Mouse (Mus musculus) liver, embryonic 11.5 days (tissue): ENCODE measurements around the gene G430095P16Rik. TPM values are rescaled to one million over a fixed set of nuclear protein-coding genes. Genes with fewer than 3 reads are reported as not detected.

Experiments used
- ATAC-seq: fragments of 200-750 bp; cut with Nextera tagmentation; replicated peaks from 2 replicates; pipeline ENCODE4 v1.8.0; 2017; ENCODE audit warnings: moderate number of reproducible peaks, mild to moderate bottlenecking, moderate TSS enrichment, moderate library complexity; ENCODE audit not compliant: low FRiP score
- DNase-seq: peaks from one replicate; pipeline ENCODE4 v3.0.0-alpha.2; 2017; ENCODE audit warnings: low spot score
- H3K27ac ChIP-seq: fragments of 300-500 bp; sonication (generic); 2 replicates; pipeline ENCODE4 v1.5.1; 2014; ENCODE audit warnings: mild to moderate bottlenecking, low read depth, low read length, control low read depth
- H3K27me3 ChIP-seq: fragments of 300-500 bp; sonication (generic); replicated peaks from 2 replicates; pipeline ENCODE4 v1.6.1; 2014; ENCODE audit warnings: low read length, mixed read lengths; ENCODE audit not compliant: control insufficient read depth, insufficient read depth
- H3K36me3 ChIP-seq: fragments of 300-500 bp; sonication (generic); 2 replicates; pipeline ENCODE4 v1.6.1; 2014; ENCODE audit warnings: mild to moderate bottlenecking, low read length, moderate library complexity, mixed read lengths; ENCODE audit not compliant: control insufficient read depth, insufficient read depth
- H3K4me1 ChIP-seq: fragments of 300-500 bp; sonication (generic); replicated peaks from 2 replicates; pipeline ENCODE4 v1.6.1; 2014; ENCODE audit warnings: low read length, mixed read lengths; ENCODE audit not compliant: control insufficient read depth, insufficient read depth
- H3K4me2 ChIP-seq: fragments of 300-500 bp; sonication (generic); 2 replicates; pipeline ENCODE4 v1.6.1; 2014; ENCODE audit warnings: mild to moderate bottlenecking, control low read depth, moderate library complexity
- H3K4me3 ChIP-seq: fragments of 300-500 bp; sonication (generic); 2 replicates; pipeline ENCODE4 v1.5.1; 2014; ENCODE audit warnings: low read depth, low read length, control low read depth
- H3K9ac ChIP-seq: fragments of 300-500 bp; sonication (generic); 2 replicates; pipeline ENCODE4 v1.6.1; 2014; ENCODE audit warnings: low read depth, low read length, control low read depth
- H3K9me3 ChIP-seq: fragments of 300-500 bp; sonication (generic); 2 replicates; pipeline ENCODE4 v1.6.1; 2016; ENCODE audit warnings: low read length, inconsistent platforms, mixed read lengths; ENCODE audit not compliant: control insufficient read depth
- WGBS: fragments of 180-500 bp; shearing (Covaris S2); extraction: QIAGEN DNeasy Blood & Tissue Kit; methylation state at CpG from one replicate; pipeline ENCODE4 v1.1.7; 2014; 5-methylcytosine and 5-hydroxymethylcytosine counted together
- polyA plus RNA-seq: library from polyadenylated mRNA; unstranded; fragments of >200 nt; fragmentation: Nextera tagmentation; extraction: Ambion mirVana; gene quantifications from 2 replicates; pipeline ENCODE4 v1.2.1, GENCODE M21; 2014

The G430095P16Rik gene
- polyA plus RNA-seq, 1 experiment from 2014 or later, result 12.3 TPM

GRCm38 (mm10) chr8:84733959-84734358 is 11.2 kb downstream of the G430095P16Rik start:
- ATAC-seq (no peak), DNase-seq (no peak)
- Histone ChIP-seq H3K27ac (no peak overlapping the region), H3K9me3 (no peaks in the 10 kb centered on the region), H3K4me1 (peaks cover 57% of the 10 kb centered on the region), H3K36me3 (no peaks in the 10 kb centered on the region), H3K9ac (no peak overlapping the region), H3K4me2 (no peak overlapping the region), H3K4me3 (no peak overlapping the region), H3K27me3 (peaks cover 44% of the 10 kb centered on the region)
- WGBS, result 84% methylated on average over 6 of the region's 6 CpGs

DNA sequence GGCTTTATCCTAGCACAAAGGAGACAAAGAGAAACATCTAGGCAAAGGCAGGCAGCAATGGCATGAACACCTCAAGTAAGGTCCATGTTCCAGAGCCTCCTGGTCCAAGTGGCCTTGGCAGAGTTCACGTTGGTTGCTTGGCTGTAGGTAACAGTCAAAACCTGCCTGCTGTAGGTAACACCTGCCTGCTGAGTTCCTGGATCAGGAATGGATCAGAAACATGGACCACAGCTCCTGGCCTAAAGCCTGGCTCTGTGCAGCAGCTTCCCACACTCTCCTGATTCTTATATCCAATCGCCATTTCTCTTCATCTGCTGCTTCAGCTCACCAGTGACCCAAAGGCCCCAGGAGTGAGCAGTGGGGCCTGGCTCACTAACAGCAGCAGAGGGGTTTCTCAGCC is 11.9 kb downstream of the G430095P16Rik start:
- Histone ChIP-seq H3K4me3 (no peak overlapping the region), H3K27me3 (peaks cover 51% of the 10 kb centered on the region), H3K9ac (no peak overlapping the region), H3K4me1 (peaks cover 50% of the 10 kb centered on the region), H3K4me2 (no peak overlapping the region), H3K9me3 (no peaks in the 10 kb centered on the region), H3K27ac (no peak overlapping the region), H3K36me3 (no peaks in the 10 kb centered on the region)
- DNase-seq (no peak), ATAC-seq (no peak)
- 74% methylated on average over 2 of the region's 2 CpGs for WGBS

DNA sequence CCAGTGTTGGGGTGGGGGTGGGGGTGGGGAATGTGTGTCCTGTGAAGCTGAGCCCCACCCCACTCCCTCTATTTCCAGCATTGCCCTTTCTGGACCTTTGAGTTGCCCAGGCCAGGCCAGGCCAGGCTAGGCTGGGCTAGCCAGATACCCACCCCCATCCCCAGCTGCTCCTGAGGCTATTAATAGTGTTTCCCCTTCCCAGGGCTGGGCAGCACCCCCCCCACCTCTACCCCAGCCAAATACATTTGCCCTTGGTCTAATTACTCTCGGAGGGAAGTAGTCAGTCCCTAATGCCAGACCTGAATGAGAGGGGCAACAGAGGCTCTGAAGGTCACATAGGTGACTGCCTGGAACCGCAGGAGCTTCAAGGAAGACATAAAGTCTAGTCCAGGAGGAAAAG is 12.8 kb downstream of the G430095P16Rik start:
- H3K27ac ChIP-seq, result no peak overlapping the region
- ATAC-seq (no peak), DNase-seq (no peak)
- WGBS, result 55% methylated on average over 2 of the region's 2 CpGs
- H3K9me3 ChIP-seq, result no peaks in the 10 kb centered on the region
- H3K36me3 ChIP-seq, result no peaks in the 10 kb centered on the region
- H3K4me3 ChIP-seq, result no peak overlapping the region
- H3K9ac ChIP-seq, result no peak overlapping the region
- no peak overlapping the region for H3K4me2 ChIP-seq
- H3K27me3 ChIP-seq, result peaks cover 58% of the 10 kb centered on the region
- peaks cover 45% of the 10 kb centered on the region for H3K4me1 ChIP-seq

DNA sequence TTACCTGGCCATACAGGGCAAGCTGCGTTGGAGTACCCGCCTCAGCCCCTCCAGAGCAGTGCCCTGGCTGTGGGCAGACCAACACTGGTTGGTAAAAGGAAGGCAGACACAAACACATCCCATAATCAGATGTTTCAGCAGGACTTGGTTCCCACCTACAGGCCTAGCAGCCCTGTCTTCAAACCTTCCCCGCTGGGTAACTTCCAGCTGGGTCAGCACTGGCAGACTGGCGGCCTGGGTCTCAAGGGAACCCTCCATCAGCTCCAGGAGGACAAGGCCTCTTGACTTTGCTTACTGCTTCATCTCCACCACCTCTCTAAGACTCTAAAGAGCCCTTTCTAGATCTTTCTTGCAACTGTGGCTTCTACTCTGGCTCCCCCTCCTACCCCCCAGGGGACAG is 13.7 kb downstream of the G430095P16Rik start:
- peaks cover 64% of the 10 kb centered on the region for H3K27me3 ChIP-seq
- 0 out of 2 replicates have a peak overlapping the region, but pooled peaks have one; percentile 13 for H3K27ac ChIP-seq
- no peak overlapping the region for H3K9ac ChIP-seq
- ATAC-seq, result no peak
- H3K4me1 ChIP-seq, result peaks cover 40% of the 10 kb centered on the region
- 85% methylated on average over 4 of the region's 4 CpGs for WGBS
- no peak for DNase-seq
- H3K36me3 ChIP-seq, result no peaks in the 10 kb centered on the region
- H3K4me2 ChIP-seq, result no peak overlapping the region
- no peaks in the 10 kb centered on the region for H3K9me3 ChIP-seq
- H3K4me3 ChIP-seq, result no peak overlapping the region

- H3K27me3 ChIP-seq, result peaks cover 74% of the 10 kb centered on the region
- H3K27ac ChIP-seq, result no peak overlapping the region
- peaks cover 35% of the 10 kb centered on the region for H3K4me1 ChIP-seq
- no peak overlapping the region for H3K4me3 ChIP-seq
- peak overlapping the region; percentile 49; the same call in 1 of the 2 replicates for H3K9ac ChIP-seq
- no peaks in the 10 kb centered on the region for H3K36me3 ChIP-seq
- peak overlapping the region; percentile 60 for H3K4me2 ChIP-seq
- WGBS, result 2% methylated on average over 16 of the region's 16 CpGs
- DNase-seq (peak; percentile 80), ATAC-seq (peak; percentile 82)
- H3K9me3 ChIP-seq, result no peaks in the 10 kb centered on the region
Measured at GRCm38 (mm10) chr8:84737608-84738007, 14.8 kb downstream of the G430095P16Rik start.

DNA sequence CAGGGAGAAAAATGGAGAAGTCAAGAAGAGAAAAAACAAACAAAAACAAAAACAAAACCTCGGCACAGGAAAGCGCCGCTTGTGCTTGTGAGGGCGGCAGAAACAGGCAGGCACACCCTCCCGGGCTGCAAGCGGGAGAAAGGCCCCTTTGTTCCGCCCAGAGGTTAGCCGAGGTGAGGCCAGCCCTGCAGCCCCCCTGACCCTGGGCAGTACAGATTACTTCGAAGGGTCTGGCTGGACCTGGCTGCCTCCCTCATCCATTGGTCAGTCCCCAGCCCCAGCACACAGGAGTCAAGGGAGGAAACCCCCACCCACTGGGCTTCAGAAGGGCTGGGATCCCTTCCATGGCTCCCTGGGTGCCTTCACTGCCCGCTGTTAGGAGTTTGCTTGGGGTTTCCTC is 15.5 kb downstream of the G430095P16Rik start:
- H3K4me1 ChIP-seq, result peaks cover 35% of the 10 kb centered on the region
- H3K36me3 ChIP-seq, result no peaks in the 10 kb centered on the region
- H3K4me3 ChIP-seq, result peak overlapping the region; percentile 22; the same call in 1 of the 2 replicates
- H3K4me2 ChIP-seq, result peak overlapping the region; percentile 60
- DNase-seq, result no peak
- H3K9me3 ChIP-seq, result no peaks in the 10 kb centered on the region
- peaks cover 76% of the 10 kb centered on the region for H3K27me3 ChIP-seq
- WGBS, result 20% methylated on average over 10 of the region's 10 CpGs
- no peak overlapping the region for H3K27ac ChIP-seq
- peak overlapping the region; percentile 49 for H3K9ac ChIP-seq
- ATAC-seq, result no peak

GRCm38 (mm10) chr8:84738715-84739400 is 16.1 kb downstream of the G430095P16Rik start:
- H3K9ac ChIP-seq, result no peak overlapping the region
- ATAC-seq, result no peak
- no peak overlapping the region for H3K27ac ChIP-seq

DNA sequence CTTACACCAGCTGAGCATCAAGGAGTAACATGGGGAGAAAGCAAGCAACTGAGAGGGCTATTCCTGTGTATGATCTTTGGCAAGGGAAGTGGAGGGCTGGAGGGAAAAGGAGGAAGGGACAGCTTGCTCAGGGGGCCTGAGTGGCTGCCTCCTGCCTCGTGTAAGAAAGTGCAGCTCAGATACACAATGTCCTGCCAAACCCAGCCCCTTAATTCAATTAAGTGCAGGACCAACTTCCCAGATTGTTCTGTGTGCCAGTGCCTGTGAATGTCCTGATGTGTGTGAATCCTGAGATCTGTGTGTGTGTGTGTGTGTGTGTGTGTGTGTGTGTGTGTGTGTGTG is 16.6 kb downstream of the G430095P16Rik start:
- H3K9ac ChIP-seq, result no peak overlapping the region
- H3K4me3 ChIP-seq, result no peak overlapping the region
- ATAC-seq (no peak), DNase-seq (no peak)
- H3K27me3 ChIP-seq, result peaks cover 72% of the 10 kb centered on the region
- no peaks in the 10 kb centered on the region for H3K36me3 ChIP-seq
- peaks cover 36% of the 10 kb centered on the region for H3K4me1 ChIP-seq
- H3K27ac ChIP-seq, result no peak overlapping the region
- 22% methylated on average over 1 of the region's 1 CpGs for WGBS
- H3K9me3 ChIP-seq, result no peaks in the 10 kb centered on the region
- no peak overlapping the region for H3K4me2 ChIP-seq

More at GRCm38 (mm10) chr8:84738715-84739400, 16.1 kb downstream of the G430095P16Rik start:
- Histone ChIP-seq H3K9me3 (no peaks in the 10 kb centered on the region), H3K4me1 (peaks cover 35% of the 10 kb centered on the region), H3K36me3 (no peaks in the 10 kb centered on the region), H3K4me2 (peak overlapping the region; percentile 60; the same call in 1 of the 2 replicates), H3K4me3 (no peak overlapping the region), H3K27me3 (peaks cover 76% of the 10 kb centered on the region)
- 68% methylated on average over 10 of the region's 10 CpGs for WGBS
- no peak for DNase-seq
